Mouse (Mus musculus) megakaryocyte-erythroid progenitor cell, adult 5-6 weeks (primary cell): ENCODE results near the gene Snx20. TPM values are rescaled to one million over a fixed set of nuclear protein-coding genes. Genes with fewer than 3 reads are reported as not detected.

Experiments
- total RNA-seq, 2 experiments: library from RNA; stranded (forward) in 1 of 2; stranded (reverse) in 1 of 2; fragments of 200-1000, 215-1000 nt in 1 of 2; fragments of >200 nt in 1 of 2; fragmentation: Nextera tagmentation in 1 of 2; gene quantifications; 2 replicates each; pipeline ENCODE4 v1.2.3; 2014 to 2017

The Snx20 gene
- total RNA-seq, 2 experiments from 2014 or later = 3.6 to 3.8 TPM

Other genes starting within 250 kb of the Snx20 start
- not detected in 2 replicates for gene Nkd1, start 114.8 kb downstream of the Snx20 start, total RNA-seq (2014; fragmentation: Nextera tagmentation)
- gene Nkd1, start 114.8 kb downstream of the Snx20 start, total RNA-seq (2017) = not detected in 2 replicates
- not detected in 2 replicates for gene Nod2, start 11.2 kb upstream of the Snx20 start, total RNA-seq (2014; fragmentation: Nextera tagmentation)
- gene Nod2, start 11.2 kb upstream of the Snx20 start, total RNA-seq (2017) = 0.19 TPM in 1 of 2 replicates, not detected in the other
- 22.8 and 23.4 TPM in 2 replicates for gene Cyld, start 60.9 kb upstream of the Snx20 start, total RNA-seq (2014; fragmentation: Nextera tagmentation)
- gene Cyld, start 60.9 kb upstream of the Snx20 start, total RNA-seq (2017) = 23.5 and 31.9 TPM in 2 replicates